Mouse (Mus musculus) intestine, embryonic 16.5 days (tissue): ENCODE measurements around the gene Patl2. TPM values are rescaled to one million over a fixed set of nuclear protein-coding genes. Genes with fewer than 3 reads are reported as not detected.
A peak's percentile ranks its signal among the peaks of the same experiment; 100 is the strongest.
"Not testable (repeated sequence)": the region's sequence is repeated elsewhere in the genome, so short reads cannot be mapped to it uniquely, and the experiment has no call there.

Source experiments
- ATAC-seq: fragments of 200-750 bp; cut with Nextera tagmentation; 2 replicates; pipeline ENCODE4 v1.8.0; 2017; ENCODE audit warnings: moderate TSS enrichment, moderate library complexity
- H3K27ac ChIP-seq: fragments of 300-500 bp; sonication (generic); 2 replicates; pipeline ENCODE4 v1.5.1; 2014; ENCODE audit warnings: mild to moderate bottlenecking, low read length
- H3K27me3 ChIP-seq: fragments of 300-500 bp; sonication (generic); replicated peaks from 2 replicates; pipeline ENCODE4 v1.6.1; 2014; ENCODE audit warnings: low read length, control low read depth, mixed read lengths; ENCODE audit not compliant: control insufficient read depth, insufficient read depth
- H3K36me3 ChIP-seq: fragments of 300-500 bp; sonication (generic); 2 replicates; pipeline ENCODE4 v1.6.1; 2014; ENCODE audit warnings: low read length, control low read depth; ENCODE audit not compliant: control insufficient read depth, insufficient read depth
- H3K4me1 ChIP-seq: fragments of 300-500 bp; sonication (generic); 2 replicates; pipeline ENCODE4 v1.6.1; 2014; ENCODE audit warnings: low read length, control low read depth, mixed read lengths; ENCODE audit not compliant: control insufficient read depth, insufficient read depth
- H3K4me2 ChIP-seq: fragments of 300-500 bp; sonication (generic); 2 replicates; pipeline ENCODE4 v1.6.1; 2014; ENCODE audit warnings: low read depth, low read length, control low read depth
- H3K4me3 ChIP-seq: fragments of 300-500 bp; sonication (generic); 2 replicates; pipeline ENCODE4 v1.5.1; 2014; ENCODE audit warnings: mild to moderate bottlenecking, low read length
- H3K9ac ChIP-seq: fragments of 300-500 bp; sonication (generic); 2 replicates; pipeline ENCODE4 v1.6.1; 2014; ENCODE audit warnings: low read depth, low read length
- H3K9me3 ChIP-seq: fragments of 300-500 bp; sonication (generic); 2 replicates; pipeline ENCODE4 v1.6.1; 2016; ENCODE audit warnings: low read length, control low read depth; ENCODE audit not compliant: control insufficient read depth
- WGBS: fragments of 180-500 bp; shearing (Covaris S2); extraction: QIAGEN DNeasy Blood & Tissue Kit; methylation state at CpG from one replicate; pipeline ENCODE4 v1.1.7; 2014; 5-methylcytosine and 5-hydroxymethylcytosine counted together
- polyA plus RNA-seq: library from polyadenylated mRNA; unstranded; fragments of >200 nt; fragmentation: Nextera tagmentation; extraction: Ambion mirVana; gene quantifications from 2 replicates; pipeline ENCODE4 v1.2.1, GENCODE M21; 2015

Patl2 gene
- polyA plus RNA-seq, 1 experiment from 2014 or later: 0.07 TPM

- Histone ChIP-seq H3K4me1 (no peaks in the 10 kb centered on the region; the same call in 1 of the 2 replicates), H3K4me2 (no peak overlapping the region), H3K4me3 (no peak overlapping the region), H3K27me3 (no peaks in the 10 kb centered on the region), H3K9me3 (no peaks in the 10 kb centered on the region), H3K36me3 (no peaks in the 10 kb centered on the region), H3K9ac (no peak overlapping the region), H3K27ac (peak overlapping the region; percentile 54)
- 12% methylated on average over 5 of the region's 5 CpGs for WGBS
- ATAC-seq: peak; percentile 88
Measured at GRCm38 (mm10) chr2:122221798-122222197, 35.8 kb upstream of the Patl2 start.

- no peaks in the 10 kb centered on the region for H3K27me3 ChIP-seq
- H3K4me2 ChIP-seq: no peak overlapping the region
- H3K36me3 ChIP-seq: no peaks in the 10 kb centered on the region
- peak overlapping the region; percentile 54 for H3K27ac ChIP-seq
- 32% methylated on average over 4 of the region's 4 CpGs for WGBS
- H3K4me3 ChIP-seq: no peak overlapping the region
- peak; percentile 86 for ATAC-seq
- no peaks in the 10 kb centered on the region for H3K9me3 ChIP-seq
- no peaks in the 10 kb centered on the region; the same call in 1 of the 2 replicates for H3K4me1 ChIP-seq
- no peak overlapping the region for H3K9ac ChIP-seq
Measured at GRCm38 (mm10) chr2:122221378-122221777, 35.4 kb upstream of the Patl2 start.

- Histone ChIP-seq H3K27ac (no peak overlapping the region), H3K9me3 (no peaks in the 10 kb centered on the region), H3K4me3 (no peak overlapping the region), H3K4me2 (no peak overlapping the region), H3K9ac (no peak overlapping the region), H3K27me3 (no peaks in the 10 kb centered on the region), H3K36me3 (no peaks in the 10 kb centered on the region), H3K4me1 (no peaks in the 10 kb centered on the region; the same call in 1 of the 2 replicates)
- ATAC-seq: no peak
- WGBS: 78% methylated on average over 2 of the region's 2 CpGs
Measured at GRCm38 (mm10) chr2:122218234-122218633, 32.2 kb upstream of the Patl2 start.

- ATAC-seq: peak; percentile 47; the same call in 1 of the 2 replicates
- 78% methylated on average over 4 of the region's 4 CpGs for WGBS
Measured at GRCm38 (mm10) chr2:122217075-122217474, 31.1 kb upstream of the Patl2 start.

GRCm38 (mm10) chr2:122210534-122211228 is 24.7 kb upstream of the Patl2 start:
- Histone ChIP-seq H3K4me3 (no peak overlapping the region), H3K4me1 (peaks cover 4% of the 10 kb centered on the region; the same call in 1 of the 2 replicates), H3K36me3 (no peaks in the 10 kb centered on the region), H3K4me2 (no peak overlapping the region), H3K27me3 (no peaks in the 10 kb centered on the region), H3K9me3 (no peaks in the 10 kb centered on the region), H3K27ac (no peak overlapping the region), H3K9ac (no peak overlapping the region)
- no peak for ATAC-seq
- 63% methylated on average over 3 of the region's 3 CpGs for WGBS

More at GRCm38 (mm10) chr2:122217075-122217474, 31.1 kb upstream of the Patl2 start:
- not testable (repeated sequence) for H3K9me3 ChIP-seq, H3K4me1 ChIP-seq, H3K27me3 ChIP-seq, H3K4me3 ChIP-seq, H3K9ac ChIP-seq, H3K4me2 ChIP-seq, H3K27ac ChIP-seq, H3K36me3 ChIP-seq

GRCm38 (mm10) chr2:122206440-122207107 is 20.6 kb upstream of the Patl2 start:
- no peak overlapping the region for H3K4me3 ChIP-seq
- H3K27ac ChIP-seq: peak overlapping the region; percentile 86
- no peaks in the 10 kb centered on the region for H3K36me3 ChIP-seq
- peak; percentile 94 for ATAC-seq
- H3K4me2 ChIP-seq: no peak overlapping the region
- 34% methylated on average over 2 of the region's 2 CpGs for WGBS
- no peaks in the 10 kb centered on the region for H3K27me3 ChIP-seq
- no peak overlapping the region for H3K9ac ChIP-seq
- H3K4me1 ChIP-seq: peaks cover 4% of the 10 kb centered on the region; the same call in 1 of the 2 replicates
- no peaks in the 10 kb centered on the region for H3K9me3 ChIP-seq

GRCm38 (mm10) chr2:122201501-122201900 is 15.5 kb upstream of the Patl2 start:
- H3K36me3 ChIP-seq: no peaks in the 10 kb centered on the region
- H3K4me3 ChIP-seq: no peak overlapping the region
- H3K27me3 ChIP-seq: no peaks in the 10 kb centered on the region
- 77% methylated on average over 1 of the region's 1 CpGs for WGBS
- no peak overlapping the region for H3K4me2 ChIP-seq
- no peaks in the 10 kb centered on the region for H3K4me1 ChIP-seq
- no peak overlapping the region for H3K27ac ChIP-seq
- no peak overlapping the region for H3K9ac ChIP-seq
- H3K9me3 ChIP-seq: no peaks in the 10 kb centered on the region
- no peak for ATAC-seq

GRCm38 (mm10) chr2:122194509-122194929 is 8.5 kb upstream of the Patl2 start:
- peak; percentile 79 for ATAC-seq
- no peaks in the 10 kb centered on the region for H3K36me3 ChIP-seq
- no peaks in the 10 kb centered on the region for H3K4me1 ChIP-seq
- no peaks in the 10 kb centered on the region for H3K9me3 ChIP-seq
- 60% methylated on average over 1 of the region's 1 CpGs for WGBS
- no peak overlapping the region for H3K9ac ChIP-seq
- H3K27ac ChIP-seq: no peak overlapping the region
- H3K4me3 ChIP-seq: no peak overlapping the region
- no peaks in the 10 kb centered on the region for H3K27me3 ChIP-seq
- H3K4me2 ChIP-seq: no peak overlapping the region

GRCm38 (mm10) chr2:122191849-122192248 is 5.9 kb upstream of the Patl2 start:
- no peak overlapping the region for H3K9ac ChIP-seq
- WGBS: 73% methylated on average over 3 of the region's 3 CpGs
- no peak overlapping the region for H3K27ac ChIP-seq
- no peaks in the 10 kb centered on the region for H3K9me3 ChIP-seq
- H3K4me2 ChIP-seq: no peak overlapping the region
- H3K4me1 ChIP-seq: no peaks in the 10 kb centered on the region
- H3K36me3 ChIP-seq: no peaks in the 10 kb centered on the region
- ATAC-seq: no peak
- H3K4me3 ChIP-seq: no peak overlapping the region
- no peaks in the 10 kb centered on the region for H3K27me3 ChIP-seq
